Mouse (Mus musculus) gastrocnemius, adult 18-20 months (tissue): ENCODE measurements around the gene Polr2b. TPM values are rescaled to one million over a fixed set of nuclear protein-coding genes. Genes with fewer than 3 reads are reported as not detected.

ENCODE experiments used
- DNase-seq: peaks from one replicate; pipeline ENCODE4 v3.0.0; 2021; ENCODE audit warnings: low spot score
- total RNA-seq, 2 experiments: library from RNA; stranded (reverse); gene quantifications; 2 replicates each; pipeline ENCODE4 v1.2.3; 2021

The Polr2b gene
- total RNA-seq, 2 experiments from 2014 or later: 24.6 to 27.7 TPM

- DNase-seq: no peak
Observed at GRCm38 (mm10) chr5:77292803-77293522, 17.0 kb upstream of the Polr2b start.

- no peak for DNase-seq
Observed at GRCm38 (mm10) chr5:77299486-77299885, 10.5 kb upstream of the Polr2b start.

- DNase-seq: no peak
Observed at GRCm38 (mm10) chr5:77301296-77301903, 8.5 kb upstream of the Polr2b start.

GRCm38 (mm10) chr5:77307821-77308553, 2.0 kb upstream of the Polr2b start:
- no peak for DNase-seq

- DNase-seq: peak; percentile 2
Observed at GRCm38 (mm10) chr5:77309051-77309906, 668 bp upstream of the Polr2b start.

GRCm38 (mm10) chr5:77314206-77314605, 4.3 kb downstream of the Polr2b start:
- no peak for DNase-seq

- no peak for DNase-seq
Observed at GRCm38 (mm10) chr5:77314986-77315385, 5.0 kb downstream of the Polr2b start.

GRCm38 (mm10) chr5:77324936-77325335, 15.0 kb downstream of the Polr2b start:
- DNase-seq: no peak

GRCm38 (mm10) chr5:77330154-77330553, 20.2 kb downstream of the Polr2b start:
- DNase-seq: no peak

GRCm38 (mm10) chr5:77340033-77340432, 30.1 kb downstream of the Polr2b start:
- DNase-seq: no peak

GRCm38 (mm10) chr5:77348901-77349300, 39.0 kb downstream of the Polr2b start:
- DNase-seq: no peak

- no peak for DNase-seq
Observed at GRCm38 (mm10) chr5:77349971-77350658, 40.2 kb downstream of the Polr2b start.

GRCm38 (mm10) chr5:77351691-77352090, 41.7 kb downstream of the Polr2b start:
- DNase-seq: no peak

GRCm38 (mm10) chr5:77354361-77354787, 44.4 kb downstream of the Polr2b start:
- DNase-seq: peak; percentile 80

GRCm38 (mm10) chr5:77355307-77356265, 45.6 kb downstream of the Polr2b start:
- DNase-seq: no peak

GRCm38 (mm10) chr5:77357405-77358149, 47.6 kb downstream of the Polr2b start:
- peak; percentile 81 for DNase-seq

- DNase-seq: peak; percentile 54
Observed at GRCm38 (mm10) chr5:77358347-77358746, 48.4 kb downstream of the Polr2b start.

- DNase-seq: no peak
Observed at GRCm38 (mm10) chr5:77359971-77360370, 50.0 kb downstream of the Polr2b start.

- no peak for DNase-seq
Observed at GRCm38 (mm10) chr5:77361006-77361405, 51.1 kb downstream of the Polr2b start.
